In the genomic region with DNA sequence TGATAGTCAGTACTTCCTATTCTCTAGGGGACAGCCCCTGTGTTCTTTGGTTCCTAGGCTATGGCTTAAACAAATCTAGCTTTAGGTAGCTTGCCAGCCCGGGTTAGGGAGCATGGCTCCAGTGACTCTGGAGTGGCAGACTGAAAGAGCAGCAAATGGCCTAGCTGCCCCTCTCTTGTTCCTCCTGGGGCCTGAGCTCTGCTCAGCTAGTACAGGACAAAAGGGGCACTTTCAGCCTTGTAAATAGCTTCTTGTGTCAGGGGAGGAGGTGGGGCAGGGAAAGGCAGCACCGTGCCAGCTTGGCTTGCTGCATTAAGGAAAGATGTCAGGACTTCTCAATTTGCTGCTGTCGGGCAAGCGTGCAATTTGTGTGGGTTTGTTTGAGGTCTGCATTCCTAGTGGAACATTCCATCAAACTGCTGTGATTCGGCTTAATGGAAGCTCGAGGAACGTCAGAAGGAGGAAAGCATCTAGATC, we compare ENCODE assay signal across 10 mouse cellular contexts. TPM values are rescaled to one million over a fixed set of nuclear protein-coding genes. Genes with fewer than 3 reads are reported as not detected.
DNase-seq lines count a peak whose midpoint lies in the region; ATAC-seq and TF ChIP-seq lines count a peak whose summit lies in the region.
"Had no signal": no experiment of that assay in that cellular context is flagged by ENCODE, and none has a peak within 500 bp of the region (broad histone marks: within the 10 kb centered on the region; RNA-seq: fewer than 3 reads in every experiment).

No protein-coding gene starts in this region.

- ATAC-seq in hindbrain, embryonic 11.5 days (ENCODE audit: low FRiP score): no peak
- ATAC-seq in forebrain, embryonic 15.5 days (replicated peaks): peak; percentile 60

- no peak for TF ChIP-seq POLR2A in olfactory bulb, adult 2 months (IDR thresholded peaks at IDR 0.05; ENCODE audit: insufficient read depth, low read depth, low read length)

- WGBS in hindbrain, embryonic 10.5 days: 33% methylated on average over 7 of the region's 7 CpGs
- 39% methylated on average over 7 of the region's 7 CpGs for WGBS in hindbrain, embryonic 11.5 days
- WGBS in forebrain, embryonic 15.5 days: 20% methylated on average over 7 of the region's 7 CpGs
- WGBS in olfactory bulb, adult 2 months: 24% methylated on average over 7 of the region's 7 CpGs

- H3K27me3 ChIP-seq in hindbrain, embryonic 10.5 days (ENCODE audit: insufficient read depth, poor library complexity, severe bottlenecking): peaks cover 21% of the 10 kb centered on the region; the same call in 1 of the 2 replicates
- no peaks in the 10 kb centered on the region for H3K27me3 ChIP-seq in hindbrain, embryonic 11.5 days (ENCODE audit: control insufficient read depth, insufficient read depth, low read length)
- H3K27me3 ChIP-seq in forebrain, embryonic 15.5 days: no peaks in the 10 kb centered on the region
- H3K27me3 ChIP-seq: embryonic facial prominence, embryonic 12.5 days; megakaryocyte, embryonic 14.5 days had no signal

- DNase-seq in hindbrain, embryonic 10.5 days (ENCODE audit: low spot score): peak; percentile 20
- DNase-seq in hindbrain, embryonic 11.5 days (ENCODE audit: low spot score): no peak
- peak; percentile 48 for DNase-seq in right cerebral cortex, postnatal 10 days (ENCODE audit: low spot score in 2 of 2)
- DNase-seq in right cerebral cortex, postnatal 25 days: no peak
- DNase-seq in gastrocnemius, postnatal 4 days (ENCODE audit: low spot score in 2 of 2): no peak
- no peak for DNase-seq in spleen, postnatal 36 days (ENCODE audit: low spot score in 2 of 2)

- H3K9me3 ChIP-seq in hindbrain, embryonic 10.5 days: no peaks in the 10 kb centered on the region
- H3K9me3 ChIP-seq in hindbrain, embryonic 11.5 days (ENCODE audit: control insufficient read depth, low read length): no peaks in the 10 kb centered on the region
- no peaks in the 10 kb centered on the region for H3K9me3 ChIP-seq in forebrain, embryonic 15.5 days
- H3K9me3 ChIP-seq: embryonic facial prominence, embryonic 12.5 days; megakaryocyte, embryonic 14.5 days had no signal

- H3K36me3 ChIP-seq in hindbrain, embryonic 10.5 days: no peaks in the 10 kb centered on the region
- H3K36me3 ChIP-seq in hindbrain, embryonic 11.5 days (ENCODE audit: control insufficient read depth, insufficient read depth, low read length): no peaks in the 10 kb centered on the region
- H3K36me3 ChIP-seq in forebrain, embryonic 15.5 days: no peaks in the 10 kb centered on the region
- H3K36me3 ChIP-seq: embryonic facial prominence, embryonic 12.5 days had no signal

- H3K4me2 ChIP-seq in hindbrain, embryonic 11.5 days (replicated peaks; ENCODE audit: low read depth, low read length): no peak overlapping the region
- H3K4me2 ChIP-seq in forebrain, embryonic 15.5 days (replicated peaks): no peak overlapping the region
- H3K4me2 ChIP-seq: embryonic facial prominence, embryonic 12.5 days had no signal

- H3K4me1 ChIP-seq in hindbrain, embryonic 10.5 days (replicated peaks): peaks cover 18% of the 10 kb centered on the region
- H3K4me1 ChIP-seq in hindbrain, embryonic 11.5 days (replicated peaks; ENCODE audit: control insufficient read depth, insufficient read depth, low read length): no peaks in the 10 kb centered on the region
- H3K4me1 ChIP-seq in forebrain, embryonic 15.5 days: peaks cover 7% of the 10 kb centered on the region
- peaks cover 15% of the 10 kb centered on the region for H3K4me1 ChIP-seq in olfactory bulb, adult 2 months (ENCODE audit: control insufficient read depth, insufficient read depth, low read length)

- no peak overlapping the region for H3K9ac ChIP-seq in hindbrain, embryonic 11.5 days (ENCODE audit: low read depth, low read length)
- H3K9ac ChIP-seq in forebrain, embryonic 15.5 days (replicated peaks): no peak overlapping the region
- H3K9ac ChIP-seq: embryonic facial prominence, embryonic 12.5 days had no signal

- TF ChIP-seq CTCF in olfactory bulb, adult 2 months (IDR thresholded peaks at IDR 0.05; ENCODE audit: insufficient read depth, low read depth, low read length): no peak

- no peak overlapping the region for H3K27ac ChIP-seq in hindbrain, embryonic 10.5 days
- H3K27ac ChIP-seq in hindbrain, embryonic 11.5 days (ENCODE audit: low read depth, low read length): no peak overlapping the region
- H3K27ac ChIP-seq in forebrain, embryonic 15.5 days (replicated peaks): no peak overlapping the region
- H3K27ac ChIP-seq in olfactory bulb, adult 2 months (ENCODE audit: insufficient read depth, low read depth, low read length): 0 out of 2 replicates have a peak overlapping the region, but pooled peaks have one; percentile 7
- H3K27ac ChIP-seq: embryonic facial prominence, embryonic 12.5 days had no signal

- H3K4me3 ChIP-seq in hindbrain, embryonic 10.5 days: no peak overlapping the region
- H3K4me3 ChIP-seq in hindbrain, embryonic 11.5 days (ENCODE audit: low read depth, low read length): no peak overlapping the region
- no peak overlapping the region for H3K4me3 ChIP-seq in forebrain, embryonic 15.5 days
- H3K4me3 ChIP-seq in olfactory bulb, adult 2 months (ENCODE audit: insufficient read depth, low read depth, low read length): no peak overlapping the region
- H3K4me3 ChIP-seq: embryonic facial prominence, embryonic 12.5 days; megakaryocyte, embryonic 14.5 days had no signal

RNA-seq across cellular contexts. Expression of gene Acsl1, which starts 17.3 kb away (rescaled TPM):
- polyA plus RNA-seq in hindbrain, embryonic 10.5 days (2016; fragmentation: Nextera tagmentation; extraction: Ambion mirVana): 7.3 and 9.8 TPM in 2 replicates
- polyA plus RNA-seq in hindbrain, embryonic 11.5 days (2014; fragmentation: Nextera tagmentation; extraction: Ambion mirVana): 9.8 and 10.9 TPM in 2 replicates
- polyA plus RNA-seq in forebrain, embryonic 15.5 days (2015; fragmentation: Nextera tagmentation; extraction: Ambion mirVana): 8.6 and 9.4 TPM in 2 replicates
- not detected in 2 replicates for polyA plus RNA-seq in olfactory bulb, adult 2 months (2012; ENCODE audit: insufficient read depth, insufficient read length, low replicate concordance, missing spikeins)
- 100 to 1,000 TPM; 222 to 253 TPM for total RNA-seq in gastrocnemius, postnatal 4 days (2021)

Comparison
In these comparisons a context has a peak if more than half of its experiments do, and no peak if none do; other contexts are left out.
1. DNase-seq: peak in hindbrain, embryonic 10.5 days (single experiment) and right cerebral cortex, postnatal 10 days (2 of 2); none in hindbrain, embryonic 11.5 days (single experiment), right cerebral cortex, postnatal 25 days (single experiment), gastrocnemius, postnatal 4 days (0 of 2) and spleen, postnatal 36 days (0 of 2).